Mouse (Mus musculus) large intestine, adult 2 months (tissue): Measurements from ENCODE around the gene Castor1. TPM values are rescaled to one million over a fixed set of nuclear protein-coding genes. Genes with fewer than 3 reads are reported as not detected.
"Not testable (repeated sequence)": the region's sequence is repeated elsewhere in the genome, so short reads cannot be mapped to it uniquely, and the experiment has no call there.

Source experiments
- DNase-seq: peaks from one replicate; pipeline ENCODE4 v3.0.0-alpha.2; 2012; ENCODE audit warnings: low read depth, low spot score
- WGBS: fragments of 180-500 bp; shearing (Covaris S2); methylation state at CpG from one replicate; pipeline ENCODE4 v1.1.7; 2018; 5-methylcytosine and 5-hydroxymethylcytosine counted together
- polyA plus RNA-seq: library from polyadenylated mRNA; depleted of rRNA; stranded (reverse); fragments of >200 nt; gene quantifications from 2 replicates; pipeline ENCODE4 v1.2.3, GENCODE M21; 2012; rRNA removed

The Castor1 gene
- polyA plus RNA-seq = 3.4 and 4.5 TPM in 2 replicates

GRCm38 (mm10) chr11:4217914-4218629, at the start of gene Castor1:
Castor1 (plus strand) TSS chr11:4218225.
- WGBS = under 1% methylated on average over 56 of the region's 56 CpGs
- DNase-seq = peak; percentile 74

- no peak for DNase-seq
- WGBS = 79% methylated on average over 5 of the region's 5 CpGs
These were observed 43.4 kb upstream of the Castor1 start for GRCm38 (mm10) chr11:4174586-4174985.

- no peak for DNase-seq
- 71% methylated on average over 4 of the region's 4 CpGs for WGBS
These were observed 40.3 kb upstream of the Castor1 start for GRCm38 (mm10) chr11:4177716-4178115.

- WGBS = 14% methylated on average over 1 of the region's 1 CpGs
- no peak for DNase-seq
These were observed 36.0 kb upstream of the Castor1 start for GRCm38 (mm10) chr11:4182061-4182460.

GRCm38 (mm10) chr11:4183511-4183910, 34.5 kb upstream of the Castor1 start:
- no peak for DNase-seq

GRCm38 (mm10) chr11:4184251-4184952, 33.6 kb upstream of the Castor1 start:
- WGBS = 30% methylated on average over 4 of the region's 4 CpGs

GRCm38 (mm10) chr11:4185480-4185879, 32.5 kb upstream of the Castor1 start:
- DNase-seq = not testable (repeated sequence)
- WGBS = 86% methylated on average over 6 of the region's 6 CpGs

More at GRCm38 (mm10) chr11:4184251-4184952, 33.6 kb upstream of the Castor1 start:
- DNase-seq = no peak

GRCm38 (mm10) chr11:4186486-4187317, 31.3 kb upstream of the Castor1 start, which contains the start of gene Tbc1d10a:
Tbc1d10a (plus strand) TSS chr11:4186789.
- DNase-seq = peak; percentile 96
- under 1% methylated on average over 71 of the region's 71 CpGs for WGBS

- 7% methylated on average over 9 of the region's 9 CpGs for WGBS
- no peak for DNase-seq
These were observed 30.7 kb upstream of the Castor1 start for GRCm38 (mm10) chr11:4187318-4187700.

- no peak for DNase-seq
- WGBS = 62% methylated on average over 6 of the region's 6 CpGs
These were observed 28.8 kb upstream of the Castor1 start for GRCm38 (mm10) chr11:4189182-4189581.

GRCm38 (mm10) chr11:4190677-4191076, 27.3 kb upstream of the Castor1 start:
- DNase-seq = no peak
- 32% methylated on average over 3 of the region's 3 CpGs for WGBS

GRCm38 (mm10) chr11:4192757-4193156, 25.3 kb upstream of the Castor1 start:
- 69% methylated on average over 3 of the region's 3 CpGs for WGBS
- DNase-seq = no peak

GRCm38 (mm10) chr11:4193420-4193819, 24.6 kb upstream of the Castor1 start:
- no peak for DNase-seq

GRCm38 (mm10) chr11:4195597-4196031, 22.4 kb upstream of the Castor1 start:
- no peak for DNase-seq
- 57% methylated on average over 3 of the region's 3 CpGs for WGBS

- no peak for DNase-seq
- 72% methylated on average over 8 of the region's 8 CpGs for WGBS
These were observed 21.4 kb upstream of the Castor1 start for GRCm38 (mm10) chr11:4196636-4197035.

- 35% methylated on average over 1 of the region's 1 CpGs for WGBS
- DNase-seq = no peak
These were observed 20.3 kb upstream of the Castor1 start for GRCm38 (mm10) chr11:4197691-4198090.

GRCm38 (mm10) chr11:4201981-4202700, 15.9 kb upstream of the Castor1 start:
- WGBS = 75% methylated on average over 11 of the region's 11 CpGs
- DNase-seq = no peak

GRCm38 (mm10) chr11:4202995-4203704, 14.9 kb upstream of the Castor1 start:
- DNase-seq = no peak
- WGBS = 61% methylated on average over 12 of the region's 12 CpGs

- DNase-seq = no peak
- 11% methylated on average over 2 of the region's 2 CpGs for WGBS
These were observed 14.3 kb upstream of the Castor1 start for GRCm38 (mm10) chr11:4203705-4204074.
